Comparison of ENCODE assay signal across 28 mouse cellular contexts in the genomic region with DNA sequence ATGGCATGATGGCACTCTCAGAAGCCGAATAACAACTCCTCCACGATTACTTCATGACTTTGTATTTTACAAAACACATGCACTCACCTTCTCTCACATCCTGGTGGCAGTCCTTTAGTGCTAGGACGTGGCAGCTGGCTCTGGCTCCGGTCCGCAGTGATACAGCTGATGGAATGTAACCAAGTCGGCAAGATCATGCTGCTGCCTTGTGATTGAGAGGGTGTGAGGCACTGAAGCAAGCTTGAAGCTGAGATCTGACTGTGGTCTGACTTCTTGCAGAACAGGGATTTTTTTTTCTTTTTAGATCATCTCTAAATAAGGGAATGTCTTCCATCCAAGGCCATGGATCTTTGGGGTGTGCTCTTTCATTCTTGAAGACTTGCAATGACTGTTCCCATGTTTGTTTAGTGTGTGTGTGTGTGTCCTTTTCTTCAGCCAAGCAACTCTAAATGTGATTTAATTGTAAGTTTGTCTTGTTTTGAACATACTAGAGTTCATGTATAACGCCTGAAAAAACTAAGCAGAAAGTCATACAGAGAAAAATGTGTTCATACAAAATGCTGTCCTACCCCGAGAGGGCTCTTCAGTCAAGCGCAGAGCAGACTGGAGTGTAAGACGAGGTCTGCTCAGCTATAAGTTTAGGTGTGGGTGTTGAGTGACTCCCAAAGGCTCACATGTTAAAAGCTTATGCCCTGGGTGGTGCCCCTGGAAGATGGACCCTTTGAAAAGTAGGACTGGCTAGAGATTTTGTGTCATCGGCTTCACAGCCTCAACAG.
A peak's percentile ranks its signal among the peaks of the same experiment; 100 is the strongest.
DNase-seq lines count a peak whose midpoint lies in the region; ATAC-seq and TF ChIP-seq lines count a peak whose summit lies in the region.
"Had no signal": no experiment of that assay in that cellular context is flagged by ENCODE, and none has a peak within 500 bp of the region (broad histone marks: within the 10 kb centered on the region; RNA-seq: fewer than 3 reads in every experiment).

No protein-coding gene starts in this region.

- peak; percentile 37 to 38 for DNase-seq in cerebellum, postnatal 14 days
- no peak for DNase-seq in cerebellum, adult 2 months
- DNase-seq in heart, adult 8-10 months (ENCODE audit: low spot score) = peak; percentile 34
- peak; percentile 93 for DNase-seq in lung, embryonic 14.5 days
- peak; percentile 63 for DNase-seq in lung, postnatal 14 days
- no peak for DNase-seq in thymus, postnatal 25 days
- DNase-seq: adrenal gland, postnatal 10 days; cerebellum, adult 11 months; cerebellum, adult 9-11 months; gastrocnemius, postnatal 14 days; kidney, adult 9 months; kidney, postnatal 10 days; layer of hippocampus, postnatal 36 days; liver, embryonic 13.5 days; midbrain, embryonic 14.5 days; retina, postnatal 1 day; right cerebral cortex, postnatal 14 days had no signal

- no peak for ATAC-seq in heart, embryonic 12.5 days (ENCODE audit: insufficient number of reproducible peaks, low FRiP score)
- peak; percentile 98 for ATAC-seq in lung, embryonic 14.5 days (ENCODE audit: insufficient read depth)
- ATAC-seq in intestine, postnatal 0 days = no peak
- ATAC-seq: forebrain, embryonic 13.5 days; intestine, embryonic 16.5 days had no signal

- no peak overlapping the region for H3K4me2 ChIP-seq in heart, embryonic 12.5 days
- H3K4me2 ChIP-seq in lung, embryonic 14.5 days = 0 out of 2 replicates have a peak overlapping the region, but pooled peaks have one; percentile 23
- no peak overlapping the region for H3K4me2 ChIP-seq in intestine, postnatal 0 days (replicated peaks; ENCODE audit: low read depth)
- H3K4me2 ChIP-seq: embryonic facial prominence, embryonic 15.5 days; forebrain, embryonic 13.5 days; hindbrain, embryonic 13.5 days; limb, embryonic 15.5 days; liver, embryonic 13.5 days; neural tube, embryonic 15.5 days had no signal

- H3K4me1 ChIP-seq in cerebellum, adult 2 months (ENCODE audit: control insufficient read depth, insufficient read depth, low read length) = no peaks in the 10 kb centered on the region
- H3K4me1 ChIP-seq in heart, embryonic 12.5 days (replicated peaks) = 0 out of 2 replicates have a peak, but pooled peaks cover 5% of the 10 kb centered on the region
- H3K4me1 ChIP-seq in lung, embryonic 14.5 days (ENCODE audit: insufficient read depth) = peaks cover 9% of the 10 kb centered on the region; the same call in 1 of the 2 replicates
- H3K4me1 ChIP-seq in intestine, postnatal 0 days (replicated peaks; ENCODE audit: control insufficient read depth, insufficient read depth, low read length) = no peaks in the 10 kb centered on the region
- H3K4me1 ChIP-seq: embryonic facial prominence, embryonic 10.5 days; embryonic facial prominence, embryonic 15.5 days; forebrain, embryonic 13.5 days; limb, embryonic 10.5 days; limb, embryonic 15.5 days; liver, embryonic 13.5 days had no signal

- no peaks in the 10 kb centered on the region for H3K9me3 ChIP-seq in heart, embryonic 12.5 days (replicated peaks)
- no peaks in the 10 kb centered on the region for H3K9me3 ChIP-seq in lung, embryonic 14.5 days (ENCODE audit: low read depth, low read length)
- no peaks in the 10 kb centered on the region for H3K9me3 ChIP-seq in intestine, postnatal 0 days (ENCODE audit: control insufficient read depth)
- H3K9me3 ChIP-seq: embryonic facial prominence, embryonic 10.5 days; embryonic facial prominence, embryonic 15.5 days; forebrain, embryonic 13.5 days; G1E; hindbrain, embryonic 13.5 days; limb, embryonic 10.5 days; limb, embryonic 15.5 days; liver, embryonic 13.5 days; neural tube, embryonic 15.5 days had no signal

- TF ChIP-seq POLR2A in cerebellum, adult 2 months (IDR thresholded peaks at IDR 0.05; ENCODE audit: borderline replicate concordance, insufficient read depth, low read length) = no peak

- 59% methylated on average over 11 of the region's 11 CpGs for WGBS in cerebellum, adult 2 months
- WGBS in heart, embryonic 12.5 days = 62% methylated on average over 11 of the region's 11 CpGs
- 40% methylated on average over 11 of the region's 11 CpGs for WGBS in lung, embryonic 14.5 days
- 83% methylated on average over 11 of the region's 11 CpGs for WGBS in intestine, postnatal 0 days

- H3K27ac ChIP-seq in cerebellum, adult 2 months (ENCODE audit: insufficient read depth, low read length) = no peak overlapping the region
- no peak overlapping the region for H3K27ac ChIP-seq in heart, embryonic 12.5 days (ENCODE audit: poor library complexity, severe bottlenecking)
- peak overlapping the region; percentile 95 for H3K27ac ChIP-seq in lung, embryonic 14.5 days (ENCODE audit: low read depth)
- H3K27ac ChIP-seq in intestine, postnatal 0 days (ENCODE audit: low read depth, low read length) = no peak overlapping the region
- H3K27ac ChIP-seq: embryonic facial prominence, embryonic 10.5 days; embryonic facial prominence, embryonic 15.5 days; forebrain, embryonic 13.5 days; hindbrain, embryonic 13.5 days; limb, embryonic 10.5 days; limb, embryonic 15.5 days; liver, embryonic 13.5 days; neural tube, embryonic 15.5 days had no signal

- no peak overlapping the region for H3K9ac ChIP-seq in heart, embryonic 12.5 days
- no peak overlapping the region for H3K9ac ChIP-seq in lung, embryonic 14.5 days
- H3K9ac ChIP-seq in intestine, postnatal 0 days (ENCODE audit: low read depth, low read length) = no peak overlapping the region
- H3K9ac ChIP-seq: embryonic facial prominence, embryonic 15.5 days; forebrain, embryonic 13.5 days; hindbrain, embryonic 13.5 days; limb, embryonic 15.5 days; liver, embryonic 13.5 days; neural tube, embryonic 15.5 days had no signal

- no peak for TF ChIP-seq CTCF in cerebellum, adult 2 months (IDR thresholded peaks at IDR 0.05; ENCODE audit: borderline replicate concordance, insufficient read depth, low read depth, low read length)
- TF ChIP-seq CTCF in lung, embryonic 14.5 days (IDR thresholded peaks at IDR 0.05; ENCODE audit: low read depth) = peak; percentile 40
- no peak for TF ChIP-seq CTCF in intestine, postnatal 0 days (IDR thresholded peaks at IDR 0.05; ENCODE audit: low read depth)

- no peak overlapping the region for H3K4me3 ChIP-seq in cerebellum, adult 2 months (replicated peaks; ENCODE audit: insufficient read depth, low read depth, low read length)
- no peak overlapping the region for H3K4me3 ChIP-seq in heart, embryonic 12.5 days
- H3K4me3 ChIP-seq in lung, embryonic 14.5 days (ENCODE audit: low read depth, low read length) = no peak overlapping the region
- no peak overlapping the region for H3K4me3 ChIP-seq in intestine, postnatal 0 days (ENCODE audit: low read depth, low read length)
- H3K4me3 ChIP-seq: embryonic facial prominence, embryonic 10.5 days; embryonic facial prominence, embryonic 15.5 days; forebrain, embryonic 13.5 days; hindbrain, embryonic 13.5 days; limb, embryonic 10.5 days; limb, embryonic 15.5 days; liver, embryonic 13.5 days; neural tube, embryonic 15.5 days had no signal

- no peaks in the 10 kb centered on the region for H3K36me3 ChIP-seq in heart, embryonic 12.5 days
- no peaks in the 10 kb centered on the region for H3K36me3 ChIP-seq in lung, embryonic 14.5 days (ENCODE audit: insufficient read depth)
- no peaks in the 10 kb centered on the region for H3K36me3 ChIP-seq in intestine, postnatal 0 days (ENCODE audit: control insufficient read depth, insufficient read depth)
- H3K36me3 ChIP-seq: embryonic facial prominence, embryonic 10.5 days; embryonic facial prominence, embryonic 15.5 days; G1E; hindbrain, embryonic 13.5 days; limb, embryonic 10.5 days; limb, embryonic 15.5 days; liver, embryonic 13.5 days; neural tube, embryonic 15.5 days had no signal

- H3K27me3 ChIP-seq in cerebellum, adult 2 months (ENCODE audit: control insufficient read depth, insufficient read depth, low read length) = no peaks in the 10 kb centered on the region
- no peaks in the 10 kb centered on the region for H3K27me3 ChIP-seq in heart, embryonic 12.5 days (replicated peaks)
- no peaks in the 10 kb centered on the region for H3K27me3 ChIP-seq in lung, embryonic 14.5 days (ENCODE audit: insufficient read depth, low read length)
- H3K27me3 ChIP-seq in intestine, postnatal 0 days (replicated peaks; ENCODE audit: control insufficient read depth, insufficient read depth, low read length) = no peaks in the 10 kb centered on the region
- H3K27me3 ChIP-seq: embryonic facial prominence, embryonic 15.5 days; hindbrain, embryonic 13.5 days; limb, embryonic 15.5 days; liver, embryonic 13.5 days; neural tube, embryonic 15.5 days had no signal

Comparison
In these comparisons a context has a peak if more than half of its experiments do, and no peak if none do; other contexts are left out.
1. DNase-seq: peak in cerebellum, postnatal 14 days (2 of 2), heart, adult 8-10 months (single experiment), lung, embryonic 14.5 days (single experiment) and lung, postnatal 14 days (single experiment); none in cerebellum, adult 2 months (0 of 2) and thymus, postnatal 25 days (single experiment).